Mouse (Mus musculus) cerebellum, postnatal 10 days (tissue): Measurements from ENCODE around the gene Actn1.
A peak's percentile ranks its signal among the peaks of the same experiment; 100 is the strongest.

Experiments
- DNase-seq, 2 experiments: peaks; one replicate each; pipeline ENCODE4 v3.0.0; 2021; ENCODE audit warnings: mixed read lengths in 2 of 2

Gene Actn1

DNA sequence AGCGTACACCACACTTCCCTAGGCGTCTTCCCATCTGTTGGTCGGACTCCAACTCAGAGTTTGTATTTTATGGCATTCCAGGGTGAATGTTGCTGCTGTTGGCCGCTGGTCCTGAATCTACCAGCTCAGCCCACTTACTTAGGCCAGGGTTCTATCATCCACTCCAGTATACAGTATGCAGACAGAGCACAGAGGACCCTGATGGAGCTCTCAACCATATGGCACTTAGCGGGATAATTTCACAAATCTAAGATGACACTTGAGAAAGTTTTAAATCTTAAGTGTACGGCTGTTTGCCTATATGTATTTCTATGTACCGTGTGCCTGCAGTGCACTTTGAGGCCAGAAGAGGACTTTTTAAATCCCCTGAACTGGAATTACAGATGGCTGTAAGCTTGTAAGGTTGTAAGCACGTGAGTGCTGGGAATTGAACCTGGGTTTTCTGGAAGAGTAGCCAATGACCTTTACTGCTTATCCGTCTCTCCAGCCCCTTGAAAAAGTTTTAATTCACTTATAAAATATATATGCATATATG lies 127.1 kb downstream of the Actn1 start:
- DNase-seq: no peak

DNA sequence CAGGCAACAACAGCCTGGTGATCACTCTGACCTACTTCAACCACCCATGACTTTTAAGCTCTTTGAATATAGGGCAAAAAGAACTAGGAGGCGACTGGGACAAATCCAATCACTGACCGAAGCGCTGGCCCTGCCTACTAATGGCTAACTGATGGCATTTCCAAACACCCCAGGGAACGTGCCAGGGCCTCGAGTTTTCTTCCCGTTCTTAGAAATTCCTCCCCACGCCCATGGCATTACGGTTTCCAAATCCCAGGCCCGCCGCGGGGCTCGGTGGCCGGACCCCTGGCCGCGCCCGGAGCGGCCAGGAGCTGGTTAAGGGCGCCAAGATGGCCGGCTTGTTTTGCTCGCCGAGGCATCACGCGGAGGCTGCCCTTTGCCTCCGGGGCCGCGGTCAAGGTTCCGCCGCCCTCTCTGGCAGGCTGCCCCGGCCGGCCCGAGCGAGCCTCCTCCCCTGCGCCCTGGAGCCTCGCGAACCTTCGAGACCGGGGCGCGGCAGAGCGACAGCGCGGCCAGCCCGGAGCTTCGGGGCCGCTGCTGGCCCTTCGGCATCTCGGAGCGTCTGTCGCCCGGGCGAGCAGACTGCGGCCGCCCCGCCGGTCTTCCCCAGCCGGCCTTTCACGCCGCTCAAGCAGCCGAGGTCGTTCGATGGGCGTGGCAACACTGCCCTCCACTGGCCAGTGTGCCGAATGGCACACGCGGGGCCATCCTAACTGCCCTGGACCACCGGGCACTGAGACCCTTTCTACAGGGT lies 127.7 kb downstream of the Actn1 start:
- DNase-seq: peak; percentile 92 to 93

DNA sequence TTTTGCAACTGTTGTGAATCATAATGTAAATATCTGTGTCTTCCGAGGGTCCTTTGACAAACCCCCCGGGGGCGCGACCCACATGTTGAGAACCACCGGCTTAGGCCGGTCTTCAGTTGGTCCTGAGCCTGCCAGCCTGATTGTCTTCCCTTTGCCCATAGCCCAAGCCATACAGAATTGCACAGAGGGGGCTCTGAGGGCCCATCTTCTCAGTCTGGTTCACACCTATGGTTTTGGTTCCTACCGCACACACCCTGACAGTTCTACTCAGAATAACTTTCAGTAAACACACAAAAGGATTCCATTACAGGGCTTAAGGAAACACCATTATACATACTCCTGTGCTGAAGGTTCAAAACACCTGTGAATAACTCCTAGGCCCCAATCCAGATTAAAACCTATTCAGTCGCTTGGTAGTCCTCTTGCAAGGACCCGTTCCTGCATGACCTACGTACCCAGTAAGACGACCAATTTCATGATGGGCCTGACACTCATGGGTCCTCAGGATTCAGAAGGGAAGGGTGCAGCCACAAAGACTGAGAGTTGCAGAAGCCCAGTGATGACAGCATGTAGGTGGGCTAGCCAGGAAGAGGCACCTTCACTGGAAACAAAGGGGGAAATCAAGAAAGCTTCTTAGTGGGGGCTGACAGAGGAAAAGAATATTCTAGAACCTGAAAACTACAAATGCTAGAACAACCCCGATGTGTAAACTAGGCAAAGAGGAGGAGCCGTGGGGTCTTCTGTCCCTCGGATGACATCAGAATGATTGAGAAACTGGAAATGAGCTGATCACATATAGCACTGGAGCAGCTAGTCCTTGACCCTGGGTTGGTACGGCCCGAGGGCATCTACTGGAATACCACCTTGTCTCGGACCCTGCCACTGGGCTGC lies 128.6 kb downstream of the Actn1 start:
- no peak for DNase-seq

DNA sequence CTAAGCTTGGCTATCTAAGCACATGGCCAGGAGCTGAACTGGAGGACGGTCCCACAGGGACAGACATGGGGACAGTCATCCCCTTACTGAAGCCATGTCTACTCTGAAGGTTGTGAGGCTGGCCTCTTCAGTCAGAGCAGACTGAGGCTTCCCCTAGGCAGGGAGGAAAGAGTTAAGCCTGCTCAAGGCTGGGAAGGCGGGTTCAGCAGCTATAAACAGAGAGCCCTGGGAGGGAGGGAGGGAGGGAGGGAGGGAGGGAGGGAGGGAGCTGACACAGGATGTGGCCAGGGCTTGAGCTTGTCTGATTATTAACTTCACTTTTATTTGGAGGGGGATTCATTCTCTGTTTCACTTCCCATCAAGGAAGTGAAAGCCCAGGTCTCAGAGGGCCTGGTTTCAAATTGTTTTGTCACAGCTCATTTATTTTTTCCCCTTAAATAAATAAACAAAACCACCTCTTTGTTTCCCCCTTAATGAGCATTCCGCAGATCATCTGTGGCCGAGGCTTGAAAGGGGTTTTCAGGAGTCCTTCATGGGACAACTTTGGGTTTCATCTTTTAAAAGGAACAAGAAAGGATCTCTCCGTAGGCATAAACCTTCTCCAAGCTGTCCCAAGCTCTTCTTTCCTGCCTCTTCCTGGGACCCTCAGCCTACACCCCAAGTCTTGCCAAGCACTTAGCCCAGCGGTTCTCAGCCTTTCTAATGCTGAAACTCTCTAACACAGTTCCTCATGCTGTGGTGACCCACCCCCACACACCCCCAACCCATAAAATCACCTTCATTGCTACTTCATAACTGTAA lies 129.4 kb downstream of the Actn1 start:
- DNase-seq: peak in 1 of 2 experiments; percentile 20

DNA sequence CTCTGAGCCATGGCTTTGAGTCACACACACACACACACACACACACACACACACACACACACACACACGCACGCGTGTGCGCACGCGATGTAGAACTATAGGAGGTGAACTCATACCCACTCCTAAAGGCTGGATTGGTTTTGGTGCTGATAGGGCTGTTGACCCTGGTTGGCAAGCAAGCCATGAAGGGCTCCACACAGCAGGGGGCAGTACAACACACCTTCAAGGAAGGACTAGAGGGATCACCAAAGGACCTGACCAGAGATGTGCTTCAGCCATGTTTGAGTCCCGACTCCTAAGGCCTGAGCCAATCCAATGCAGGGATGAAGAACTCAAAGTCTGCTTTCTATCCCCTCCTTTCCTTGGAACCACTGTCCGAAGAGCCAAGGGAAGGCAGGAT lies 130.6 kb downstream of the Actn1 start:
- peak in 1 of 2 experiments; percentile 40 for DNase-seq

DNA sequence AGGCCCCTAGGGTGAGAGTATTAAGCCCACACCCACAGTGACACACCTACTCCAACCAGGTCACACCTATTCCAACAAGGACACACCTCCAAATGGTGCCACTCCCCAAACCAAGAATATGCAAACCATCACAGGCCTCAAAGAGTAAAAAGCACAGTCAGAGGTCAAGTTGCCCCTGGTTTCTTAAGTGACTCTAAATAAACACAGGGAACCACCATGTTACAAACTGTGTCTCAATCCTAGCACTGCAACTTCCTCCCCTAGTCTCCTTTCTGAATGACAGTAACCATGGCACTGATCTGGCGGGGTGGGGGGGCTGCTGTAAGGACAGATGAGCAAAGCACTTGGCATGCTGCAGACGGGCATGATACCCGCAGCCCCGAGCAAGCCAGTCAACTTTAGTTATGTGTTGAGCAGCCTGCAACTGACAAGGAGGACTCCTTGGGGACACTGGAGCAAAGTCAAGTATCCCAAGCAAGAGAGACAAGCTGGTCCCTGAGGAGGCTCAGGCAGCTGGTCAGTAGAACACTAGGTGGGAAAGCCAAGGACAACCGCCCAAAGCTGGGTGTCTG lies 132.9 kb downstream of the Actn1 start:
- DNase-seq: peak in 1 of 2 experiments; percentile 37

DNA sequence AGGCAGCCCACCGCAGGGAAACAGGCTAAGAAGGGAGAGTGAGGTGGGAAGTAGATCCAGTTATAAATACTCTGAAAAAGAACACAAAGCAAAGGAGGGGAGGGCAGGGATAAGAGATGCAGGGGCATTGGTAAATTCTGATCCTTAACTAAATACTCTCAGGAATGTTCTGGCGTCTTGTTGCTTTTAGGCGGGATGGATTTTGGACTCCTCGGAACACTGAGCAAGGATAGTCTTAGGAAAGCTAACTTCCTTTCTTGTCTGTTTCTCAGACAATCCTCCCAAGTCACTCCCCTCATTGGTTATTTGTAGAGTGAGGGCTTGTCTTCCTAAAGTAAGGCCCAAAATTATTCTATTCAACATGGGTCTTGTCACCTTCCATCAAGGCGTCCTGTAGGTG lies 134.9 kb downstream of the Actn1 start:
- no peak for DNase-seq

DNA sequence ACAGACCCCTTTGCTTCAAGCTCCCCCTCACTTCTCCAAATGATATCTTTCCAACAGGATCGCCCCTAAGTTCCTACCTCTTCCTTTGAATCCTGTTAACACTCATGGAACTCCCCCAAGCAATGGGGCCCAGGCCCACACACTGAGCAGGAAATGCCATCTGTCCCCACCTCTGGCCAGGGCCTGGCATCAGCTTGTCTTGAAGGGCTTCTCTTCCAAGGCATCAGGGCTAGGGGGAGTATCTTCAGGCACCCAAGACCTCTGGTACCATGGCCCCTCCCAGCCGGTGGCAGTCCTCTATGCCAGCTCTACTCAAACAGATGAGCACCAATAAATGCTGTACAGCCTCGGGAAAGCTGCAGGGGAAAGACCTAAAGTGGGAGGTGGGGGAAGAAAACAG lies 135.4 kb downstream of the Actn1 start:
- peak in 1 of 2 experiments; percentile 70 for DNase-seq

DNA sequence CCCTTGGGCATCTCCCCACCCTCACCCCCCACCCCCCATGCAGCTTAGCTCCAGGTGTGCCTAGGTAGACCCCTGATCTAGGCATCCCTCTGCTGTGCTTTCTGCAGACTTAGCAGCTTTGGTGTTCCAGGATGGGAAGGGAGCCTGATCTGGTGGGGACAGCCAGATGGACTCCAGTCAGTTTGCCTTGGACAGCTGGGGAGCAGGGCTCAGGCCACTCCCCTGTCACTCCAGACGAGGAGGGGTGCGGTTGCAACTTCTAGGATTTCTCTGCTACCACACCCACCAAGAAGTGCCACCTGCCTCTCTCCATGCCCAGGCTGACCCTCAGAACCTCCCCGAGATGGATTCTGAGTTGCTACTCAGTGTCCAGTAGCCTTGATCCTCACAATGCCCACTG lies 136.0 kb downstream of the Actn1 start:
- peak in 1 of 2 experiments; percentile 54 for DNase-seq

DNA sequence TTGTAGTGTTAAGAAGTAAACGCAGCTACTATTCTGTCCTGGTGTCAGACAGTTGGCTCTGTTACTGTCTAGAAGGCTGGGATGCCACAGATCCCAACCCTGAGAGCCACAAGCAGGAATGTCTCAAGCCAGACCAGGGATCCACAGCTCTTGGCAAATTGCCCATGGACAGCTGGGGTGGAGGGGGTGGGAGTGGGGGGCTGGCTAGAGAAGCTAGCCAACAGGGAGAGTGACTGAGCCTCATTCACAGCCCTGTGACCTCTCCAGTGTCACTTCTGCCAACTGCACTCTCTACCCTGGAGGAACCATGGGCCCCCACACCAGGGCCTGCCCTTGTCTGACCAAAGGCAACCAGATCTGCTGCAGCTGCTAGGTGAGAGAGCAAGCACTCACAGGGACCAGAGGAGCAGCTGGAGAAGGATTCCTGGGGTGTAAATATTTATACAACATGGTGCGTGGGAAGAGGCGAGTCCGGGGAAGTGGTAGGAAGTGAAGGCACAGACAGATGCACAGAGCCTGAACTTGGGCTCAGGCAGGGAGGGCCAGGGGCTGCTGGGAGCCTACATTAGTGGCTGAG lies 136.9 kb downstream of the Actn1 start:
- peak; percentile 74 to 80 for DNase-seq

DNA sequence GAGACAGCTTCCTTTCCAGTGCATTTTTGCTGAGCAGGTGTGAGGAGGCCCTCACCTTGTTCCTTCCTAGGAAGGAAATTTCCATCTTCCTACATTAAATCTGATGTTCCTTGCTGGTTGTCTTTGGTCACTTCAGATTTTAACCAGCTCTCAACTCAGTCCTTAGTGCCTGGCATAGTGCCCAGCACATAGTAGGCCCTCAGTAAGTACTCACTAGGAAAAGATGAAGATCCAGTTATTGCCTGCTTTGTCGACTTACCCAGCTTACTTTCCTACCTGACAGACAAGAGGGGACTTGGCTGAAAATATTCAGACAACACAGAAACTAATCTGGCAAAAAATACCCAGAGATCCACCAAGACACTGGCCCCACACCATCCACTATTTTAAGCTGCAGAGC lies 138.7 kb downstream of the Actn1 start:
- DNase-seq: no peak

DNA sequence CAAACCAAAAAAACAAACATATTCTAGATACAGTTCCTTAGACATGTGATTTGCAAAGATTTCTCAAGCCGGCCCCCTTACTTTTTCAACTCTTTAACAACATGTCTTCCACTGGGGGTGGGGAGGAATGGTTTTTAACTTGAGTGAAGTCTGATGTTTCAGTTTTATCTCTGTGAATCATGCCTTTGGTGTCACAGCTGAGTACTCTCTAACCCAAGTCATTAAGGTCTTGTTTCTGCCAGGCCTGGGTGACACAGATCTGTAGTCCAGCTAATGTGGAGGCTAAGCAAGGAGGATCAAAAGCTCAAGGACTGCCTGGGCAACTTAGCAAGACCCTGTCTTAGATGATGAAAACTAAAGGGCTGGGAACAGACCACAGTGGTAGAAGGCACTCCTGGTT lies 141.6 kb downstream of the Actn1 start:
- DNase-seq: no peak
